Mouse (Mus musculus) adrenal gland, adult 2 months (tissue): Measurements from ENCODE around the gene 1700025B11Rik. TPM values are rescaled to one million over a fixed set of nuclear protein-coding genes. Genes with fewer than 3 reads are reported as not detected.
"Not testable (repeated sequence)": the region's sequence is repeated elsewhere in the genome, so short reads cannot be mapped to it uniquely, and the experiment has no call there.

ENCODE experiments used
- DNase-seq: peaks from one replicate; pipeline ENCODE4 v3.0.0; 2021
- long read RNA-seq: library from polyadenylated mRNA; stranded (forward); transcript quantifications from one replicate; pipeline ENCODE4 v2.0.0, GENCODE M21; 2021
- polyA plus RNA-seq: library from polyadenylated mRNA; depleted of rRNA; stranded (reverse); fragments of >200 nt; gene quantifications from 2 replicates; pipeline ENCODE4 v1.2.3, GENCODE M21; 2012; rRNA removed
- total RNA-seq, 2 experiments: library from RNA; stranded (reverse); gene quantifications; 2 replicates each; pipeline ENCODE4 v1.2.3; 2021

1700025B11Rik gene
- not detected for total RNA-seq
- not detected in 2 replicates for polyA plus RNA-seq
- long read RNA-seq = 0 reads

DNA sequence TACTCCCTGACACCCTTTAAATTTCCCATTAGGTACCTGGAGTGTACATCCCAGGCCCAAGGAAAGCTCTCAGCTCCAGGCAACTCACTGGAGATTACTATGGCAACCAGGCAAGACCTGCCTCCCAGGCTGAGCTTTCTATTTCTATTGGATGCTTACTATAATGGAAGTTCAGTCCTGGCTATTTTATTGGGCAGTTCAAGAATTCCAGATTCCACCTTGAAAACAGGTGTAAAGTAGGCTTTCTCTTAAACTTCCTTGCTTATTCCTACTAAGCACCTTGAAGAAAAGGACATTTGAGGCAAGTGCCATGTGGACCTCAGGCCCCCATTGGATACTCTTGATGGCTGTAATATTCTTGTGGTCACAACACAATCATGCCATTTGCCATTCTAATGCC, at the start of gene 1700025B11Rik:
1700025B11Rik (minus strand) TSS at position 101 of the 400 bp plus-strand sequence.
- DNase-seq = no peak

DNA sequence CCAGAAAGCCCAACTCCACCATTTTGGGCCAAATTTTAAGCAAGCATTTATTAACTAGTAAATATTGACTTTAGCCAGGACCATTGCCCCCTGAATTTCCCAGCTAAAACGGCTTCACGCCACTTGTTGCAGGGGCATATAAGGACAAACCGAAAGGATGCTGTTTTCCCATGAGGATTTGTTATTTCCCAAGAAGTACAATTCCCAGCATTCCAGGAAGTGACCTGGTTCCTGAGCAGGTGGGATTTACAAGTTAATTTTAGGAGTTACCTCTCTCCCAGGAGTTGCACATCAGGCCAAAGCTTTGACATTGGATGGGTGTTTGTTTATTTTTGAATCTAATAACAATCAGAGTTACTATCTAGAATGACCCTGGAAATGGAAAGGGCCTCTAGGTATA, 44.4 kb upstream of the 1700025B11Rik start:
- DNase-seq = no peak

DNA sequence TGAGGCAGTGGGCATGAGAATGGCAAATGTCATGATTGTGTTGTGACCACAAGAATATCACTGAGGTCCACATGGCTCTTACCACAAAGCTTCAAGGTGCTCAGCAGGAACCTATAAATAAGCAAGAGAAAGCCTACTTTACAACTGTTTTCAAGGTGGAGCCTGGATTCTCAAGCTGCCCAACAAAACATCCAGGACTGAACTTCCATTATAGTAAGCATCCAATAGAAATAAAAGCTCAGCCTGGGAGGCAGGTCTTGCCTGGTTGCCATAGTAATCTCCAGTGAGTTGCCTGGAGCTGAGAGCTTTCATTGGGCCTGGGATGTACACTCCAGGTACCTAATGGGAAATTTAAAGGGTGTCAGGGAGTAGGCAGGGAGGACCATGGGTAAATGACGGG, 37.3 kb upstream of the 1700025B11Rik start, which contains the start of gene Gm36245:
Gm36245 (plus strand) TSS at position 301 of the 400 bp plus-strand sequence.
- DNase-seq = no peak

DNA sequence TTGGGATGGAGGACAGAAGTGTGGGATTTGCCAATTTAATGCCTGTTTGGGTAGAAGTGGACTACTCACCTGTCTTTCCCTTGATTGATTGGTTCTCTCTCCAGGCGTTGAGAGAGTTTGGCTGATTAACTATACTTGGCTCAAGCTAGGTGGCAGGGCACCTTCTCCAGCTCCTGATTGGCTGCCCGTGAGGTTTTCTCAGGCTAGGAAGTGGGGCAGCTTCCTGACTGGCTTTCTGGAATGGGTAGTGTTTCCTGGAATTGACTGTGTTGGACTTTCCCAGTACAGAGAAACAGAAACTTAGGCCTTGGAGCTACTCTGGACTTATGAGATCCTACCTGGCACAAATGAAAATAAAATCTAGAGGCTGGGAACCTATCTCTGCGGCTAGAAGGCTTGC, 36.7 kb upstream of the 1700025B11Rik start:
- DNase-seq = no peak

DNA sequence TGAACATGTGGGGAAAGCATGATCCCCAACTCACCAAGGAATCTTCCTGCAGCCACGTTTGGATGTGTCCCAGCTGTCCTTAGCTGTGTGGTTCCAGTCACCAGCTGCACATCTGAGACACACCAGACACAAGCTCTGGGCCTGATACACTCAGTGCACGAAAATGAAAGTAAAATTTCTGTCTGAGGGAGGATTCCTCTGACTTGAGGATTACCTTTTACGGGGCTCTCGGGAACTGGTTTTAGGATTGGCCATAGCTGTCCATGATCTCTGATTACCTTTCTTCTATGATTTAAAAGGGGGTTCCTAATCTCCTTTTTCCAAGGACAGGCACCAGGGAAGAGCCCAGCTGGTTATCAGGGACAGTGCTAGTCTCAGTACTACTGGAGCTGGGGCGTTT, 34.3 kb upstream of the 1700025B11Rik start, which contains the start of gene Apol10b:
Apol10b (minus strand) TSS at position 165 of the 400 bp plus-strand sequence.
- DNase-seq = no peak

DNA sequence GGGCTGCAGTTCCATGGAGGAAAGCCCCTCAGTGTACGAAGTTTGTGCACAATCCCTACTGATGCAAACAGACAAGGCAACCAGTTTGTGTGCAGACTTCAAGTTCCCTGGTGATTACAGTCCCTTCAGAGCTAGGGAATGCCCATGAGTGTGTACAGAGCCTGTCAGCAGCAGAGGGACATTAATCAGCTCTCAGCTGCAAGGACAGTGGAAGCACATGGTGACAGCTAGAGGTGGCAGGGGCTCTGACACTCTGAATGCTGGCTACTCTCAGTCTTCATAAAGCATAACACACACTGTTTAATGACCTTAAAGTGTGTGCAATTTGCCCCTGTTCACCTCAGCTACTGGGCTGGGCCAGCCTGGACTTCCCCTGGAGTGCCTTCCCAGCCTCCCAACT, 31.9 kb upstream of the 1700025B11Rik start:
- no peak for DNase-seq

GRCm38 (mm10) chr15:77590881-77591280, 29.2 kb upstream of the 1700025B11Rik start:
- no peak for DNase-seq

- no peak for DNase-seq
These were observed 27.3 kb upstream of the 1700025B11Rik start for GRCm38 (mm10) chr15:77588981-77589380.

- DNase-seq = peak; percentile 31
These were observed 25.3 kb upstream of the 1700025B11Rik start for GRCm38 (mm10) chr15:77587026-77587425.

DNA sequence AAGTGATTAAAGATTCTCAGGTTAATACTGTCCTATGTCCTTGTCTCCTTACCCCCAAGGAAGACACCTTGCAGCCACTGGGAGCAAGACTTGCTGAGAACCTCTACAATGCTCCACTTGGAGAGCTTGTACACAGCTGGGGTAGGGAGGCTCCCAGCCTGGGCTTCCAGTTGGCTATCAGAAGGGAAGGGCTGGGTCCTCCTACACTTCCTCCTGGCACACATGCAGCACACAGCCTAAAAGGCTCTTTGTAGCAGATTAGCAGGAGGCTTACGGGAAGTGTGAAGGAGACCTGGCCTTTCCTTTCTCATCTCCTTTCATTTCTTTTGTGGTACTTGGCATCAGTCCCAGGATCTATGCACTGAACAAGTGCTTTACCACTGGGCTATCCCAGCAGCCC, 20.0 kb upstream of the 1700025B11Rik start:
- no peak for DNase-seq

- no peak for DNase-seq
These were observed 17.6 kb upstream of the 1700025B11Rik start for GRCm38 (mm10) chr15:77579311-77579710.

- no peak for DNase-seq
These were observed 17.1 kb upstream of the 1700025B11Rik start for GRCm38 (mm10) chr15:77578801-77579200.

GRCm38 (mm10) chr15:77563219-77563618, 1.5 kb upstream of the 1700025B11Rik start:
- DNase-seq = no peak

- not testable (repeated sequence) for DNase-seq
These were observed 22.5 kb downstream of the 1700025B11Rik start for GRCm38 (mm10) chr15:77539221-77539620.

DNA sequence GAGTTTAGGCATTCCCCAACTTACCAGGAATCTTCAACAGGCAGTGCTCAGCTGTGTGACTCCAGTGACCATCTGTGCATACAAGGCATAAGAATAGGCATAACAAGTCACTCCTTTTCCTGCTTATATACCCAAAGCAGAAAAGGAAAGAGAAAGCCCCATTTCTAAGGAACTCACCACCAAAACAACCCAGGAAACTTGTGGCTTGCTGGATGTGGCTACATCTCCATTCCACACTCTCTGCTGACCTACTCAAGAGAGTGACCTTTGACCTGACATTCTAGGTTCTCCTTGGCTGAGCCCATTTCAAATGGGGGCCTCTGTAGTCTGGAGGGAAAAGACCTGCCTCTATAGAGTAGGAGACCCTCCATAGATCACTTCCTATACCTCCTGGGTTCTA, 28.5 kb downstream of the 1700025B11Rik start, which contains the start of gene Apol7c:
Apol7c (minus strand) TSS at position 101 of the 400 bp plus-strand sequence.
- DNase-seq = no peak

DNA sequence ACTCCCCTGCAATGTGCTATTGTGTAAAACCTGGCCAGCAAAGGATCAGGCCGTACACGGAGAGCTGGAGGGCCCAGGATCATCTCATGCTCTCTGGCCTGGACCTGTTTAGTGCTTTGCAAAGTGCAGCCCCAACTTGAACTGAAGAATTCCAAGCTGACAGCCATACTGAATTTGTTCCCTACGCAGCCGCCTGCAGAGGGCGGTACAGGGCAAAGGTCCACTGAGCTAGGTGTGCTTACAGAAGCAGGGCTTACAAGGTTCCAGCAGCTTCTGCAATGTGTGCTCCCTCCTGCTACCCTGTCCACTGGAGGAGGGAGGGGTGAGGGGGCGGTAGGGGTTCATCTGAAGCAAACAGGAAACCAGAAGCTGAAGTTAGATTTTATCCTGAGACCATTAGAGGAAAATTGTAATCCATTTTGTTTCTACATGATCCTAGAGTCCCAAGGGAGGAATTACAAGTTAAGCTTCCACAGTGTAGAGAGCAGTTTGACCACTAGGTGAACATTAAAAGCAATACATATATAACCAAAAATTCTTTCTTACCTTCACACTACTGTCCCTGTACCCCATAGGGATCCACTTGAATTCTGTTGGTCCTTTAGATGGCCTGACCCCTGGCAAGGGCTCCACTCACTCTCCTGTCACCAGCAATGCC, 38.4 kb downstream of the 1700025B11Rik start:
- DNase-seq = peak; percentile 62

GRCm38 (mm10) chr15:77520596-77520995, 41.1 kb downstream of the 1700025B11Rik start:
- DNase-seq = peak; percentile 8

Other genes with a start within 250 kb of the 1700025B11Rik start
- under 1 TPM in 1 of 2 experiments, not detected in 1; 0.21 TPM for gene Apol7a, start 162.8 kb downstream of the 1700025B11Rik start, total RNA-seq
- 0.07 TPM in 1 of 2 replicates, not detected in the other for gene Apol7a, start 162.8 kb downstream of the 1700025B11Rik start, polyA plus RNA-seq
- 1 to 10 TPM in 1 of 2 experiments, under 1 TPM in 1; 0.78 to 1.2 TPM for gene Apol9a, start 150.8 kb downstream of the 1700025B11Rik start, total RNA-seq
- gene Apol9a, start 150.8 kb downstream of the 1700025B11Rik start, polyA plus RNA-seq = 1.9 and 3.0 TPM in 2 replicates
- gene Apol7b, start 114.4 kb downstream of the 1700025B11Rik start, total RNA-seq = not detected
- 0.04 TPM in 1 of 2 replicates, not detected in the other for gene Apol7b, start 114.4 kb downstream of the 1700025B11Rik start, polyA plus RNA-seq
- gene Apol10a, start 84.8 kb downstream of the 1700025B11Rik start, total RNA-seq = not detected
- gene Apol10a, start 84.8 kb downstream of the 1700025B11Rik start, polyA plus RNA-seq = not detected in 2 replicates
- not detected for gene Apol11a, start 53.6 kb downstream of the 1700025B11Rik start, total RNA-seq
- not detected in 2 replicates for gene Apol11a, start 53.6 kb downstream of the 1700025B11Rik start, polyA plus RNA-seq
- under 1 TPM in 1 of 2 experiments, not detected in 1; 0.14 TPM for gene Apol7c, start 28.6 kb downstream of the 1700025B11Rik start, total RNA-seq
- 0.07 TPM in 1 of 2 replicates, not detected in the other for gene Apol7c, start 28.6 kb downstream of the 1700025B11Rik start, polyA plus RNA-seq
- under 1 TPM; 0.14 to 0.41 TPM for gene Apol10b, start 34.2 kb upstream of the 1700025B11Rik start, total RNA-seq
- gene Apol10b, start 34.2 kb upstream of the 1700025B11Rik start, polyA plus RNA-seq = 0.07 TPM in 1 of 2 replicates, not detected in the other
- not detected for gene Gm36245, start 37.4 kb upstream of the 1700025B11Rik start, total RNA-seq
- gene Gm36245, start 37.4 kb upstream of the 1700025B11Rik start, polyA plus RNA-seq = not detected in 2 replicates
- gene Apol11b, start 81.4 kb upstream of the 1700025B11Rik start, total RNA-seq = under 1 TPM; 0.52 to 0.73 TPM
- gene Apol11b, start 81.4 kb upstream of the 1700025B11Rik start, polyA plus RNA-seq = 0.04 TPM in 1 of 2 replicates, not detected in the other
- gene Apol7e, start 137.0 kb upstream of the 1700025B11Rik start, total RNA-seq = under 1 TPM in 1 of 2 experiments, not detected in 1; 0.52 TPM
- 0.12 TPM in 1 of 2 replicates, not detected in the other for gene Apol7e, start 137.0 kb upstream of the 1700025B11Rik start, polyA plus RNA-seq
- 1 to 10 TPM in 1 of 2 experiments, under 1 TPM in 1; 0.58 to 1.5 TPM for gene Apol9b, start 167.1 kb upstream of the 1700025B11Rik start, total RNA-seq
- gene Apol9b, start 167.1 kb upstream of the 1700025B11Rik start, polyA plus RNA-seq = 1.5 and 3.2 TPM in 2 replicates
- not detected for gene Apol8, start 195.1 kb upstream of the 1700025B11Rik start, total RNA-seq
- not detected in 2 replicates for gene Apol8, start 195.1 kb upstream of the 1700025B11Rik start, polyA plus RNA-seq